Mouse (Mus musculus): ENCODE measurements at regions not wholly inside any gene's neighbourhood (a gene's known extent, or its start where the extent isn't known, plus 50 kb on each side); places are given as distances from the start of the nearest gene placed in this dataset.

GRCm38 (mm10) chr7:70178006-70178405, 188.5 kb downstream of the Nr2f2 start:
- in situ Hi-C loops (cut with MboI; ENCODE audit: low pct_ligation_motif_present, low pct_unique_long_range_greater_than_20kb, low sequenced_read_pairs) (no loop called here), dilution Hi-C loops (cut with MboI; ENCODE audit: extremely low pct_ligation_motif_present, extremely low pct_unique_long_range_greater_than_20kb, low sequenced_read_pairs) (no loop called here)
- Histone ChIP-seq H3K4me2 (ENCODE audit: insufficient read depth, low read depth, poor library complexity, severe bottlenecking) (no peak overlapping the region), H3K27me3 (replicated peaks) (no peaks in the 10 kb centered on the region), H3K4me3 (replicated peaks in 1 of 3; ENCODE audit: low read depth in 2 of 3, low read length in 2 of 3, poor library complexity in 1 of 3) (no peak overlapping the region), H3K9me3 (replicated peaks; ENCODE audit: low read length) (peaks cover 61% of the 10 kb centered on the region), H3K9ac (ENCODE audit: insufficient read depth, low read depth) (no peak overlapping the region), H3K4me1 (ENCODE audit: control insufficient read depth in 1 of 2, insufficient read depth in 2 of 2) (no peaks in the 10 kb centered on the region), H3K27ac (ENCODE audit: insufficient read depth, low read depth) (no peak overlapping the region), H3K79me2 (replicated peaks; ENCODE audit: control insufficient read depth, extremely low read depth, insufficient read depth, poor library complexity, severe bottlenecking) (no peaks in the 10 kb centered on the region), H3K36me3 (replicated peaks in 1 of 2; ENCODE audit: control insufficient read depth in 1 of 2, insufficient read depth in 1 of 2, low read length in 1 of 2) (no peaks in the 10 kb centered on the region)
- DNase-seq (ENCODE audit: extremely low read depth) = no peak
- TF ChIP-seq EP300 (IDR thresholded peaks at IDR 0.05; ENCODE audit: low read length) = no peak
- no peak for TF ChIP-seq USF1 (IDR thresholded peaks at IDR 0.05; ENCODE audit: low read depth, low read length)
- no peak for TF ChIP-seq E2F4 (IDR thresholded peaks at IDR 0.05; ENCODE audit: insufficient replicate concordance, low read depth, low read length)
- TF ChIP-seq TCF12 (IDR thresholded peaks at IDR 0.05; ENCODE audit: low read depth, low read length) = no peak
- TF ChIP-seq NELFE (IDR thresholded peaks at IDR 0.05; ENCODE audit: low read depth, low read length) = no peak
- no peak for TF ChIP-seq CTCF (conservative IDR thresholded peaks at IDR 0.05 in 1 of 2, IDR thresholded peaks at IDR 0.05 in 1 of 2; ENCODE audit: low read depth in 2 of 2, low read length in 2 of 2)
- TF ChIP-seq UBTF (IDR thresholded peaks at IDR 0.05; ENCODE audit: low read depth, low read length) = no peak
- TF ChIP-seq GABPA (IDR thresholded peaks at IDR 0.05; ENCODE audit: insufficient replicate concordance, low read depth, low read length) = no peak
- TF ChIP-seq ZKSCAN1 (IDR thresholded peaks at IDR 0.05; ENCODE audit: borderline replicate concordance, low read depth, low read length) = no peak
- TF ChIP-seq JUND (conservative IDR thresholded peaks at IDR 0.05; ENCODE audit: low read depth, low read length) = no peak
- TF ChIP-seq POLR2A (IDR thresholded peaks at IDR 0.05; ENCODE audit: low read depth, low read length) = no peak
- no peak for TF ChIP-seq JUN (IDR thresholded peaks at IDR 0.05; ENCODE audit: insufficient read depth, low read depth, low read length)
- no peak for TF ChIP-seq HCFC1 (IDR thresholded peaks at IDR 0.05; ENCODE audit: low read depth, low read length)
- TF ChIP-seq RCOR1 (conservative IDR thresholded peaks at IDR 0.05; ENCODE audit: low read depth, low read length) = no peak

GRCm38 (mm10) chr7:70176686-70177259, 189.8 kb downstream of the Nr2f2 start:
- in situ Hi-C loops (cut with MboI; ENCODE audit: low pct_ligation_motif_present, low pct_unique_long_range_greater_than_20kb, low sequenced_read_pairs) = no loop called here
- dilution Hi-C loops (cut with MboI; ENCODE audit: extremely low pct_ligation_motif_present, extremely low pct_unique_long_range_greater_than_20kb, low sequenced_read_pairs) = no loop called here

More at GRCm38 (mm10) chr7:70176686-70177259, 189.8 kb downstream of the Nr2f2 start:
- H3K9me3 ChIP-seq (replicated peaks; ENCODE audit: low read length) = peaks cover 55% of the 10 kb centered on the region
- H3K4me2 ChIP-seq (ENCODE audit: insufficient read depth, low read depth, poor library complexity, severe bottlenecking) = no peak overlapping the region
- no peak overlapping the region for H3K27ac ChIP-seq (ENCODE audit: insufficient read depth, low read depth)
- TF ChIP-seq ETS1 (conservative IDR thresholded peaks at IDR 0.05; ENCODE audit: low read depth, low read length) = no peak
- TF ChIP-seq RAD21 (IDR thresholded peaks at IDR 0.05; ENCODE audit: low read depth, low read length) = no peak
- no peak for TF ChIP-seq GABPA (IDR thresholded peaks at IDR 0.05; ENCODE audit: insufficient replicate concordance, low read depth, low read length)
- no peak for TF ChIP-seq RCOR1 (conservative IDR thresholded peaks at IDR 0.05; ENCODE audit: low read depth, low read length)
- no peak for TF ChIP-seq BHLHE40 (IDR thresholded peaks at IDR 0.05; ENCODE audit: low read depth, low read length)
- TF ChIP-seq ZC3H11A (IDR thresholded peaks at IDR 0.05; ENCODE audit: low read depth, low read length) = no peak
- no peak for TF ChIP-seq ZMIZ1 (IDR thresholded peaks at IDR 0.05; ENCODE audit: low read depth, low read length)
- no peak for TF ChIP-seq SMC3 (IDR thresholded peaks at IDR 0.05; ENCODE audit: low read depth, low read length)
- TF ChIP-seq E2F4 (IDR thresholded peaks at IDR 0.05; ENCODE audit: insufficient replicate concordance, low read depth, low read length) = no peak
- no peak for TF ChIP-seq TBP (conservative IDR thresholded peaks at IDR 0.05; ENCODE audit: low read depth, low read length)
- no peak for TF ChIP-seq JUND (conservative IDR thresholded peaks at IDR 0.05; ENCODE audit: low read depth, low read length)
- TF ChIP-seq UBTF (IDR thresholded peaks at IDR 0.05; ENCODE audit: low read depth, low read length) = no peak
- TF ChIP-seq CTCF (conservative IDR thresholded peaks at IDR 0.05 in 1 of 2, IDR thresholded peaks at IDR 0.05 in 1 of 2; ENCODE audit: low read depth in 2 of 2, low read length in 2 of 2) = no peak
- H3K27me3 ChIP-seq (replicated peaks) = no peaks in the 10 kb centered on the region
- no peaks in the 10 kb centered on the region for H3K4me1 ChIP-seq (ENCODE audit: control insufficient read depth in 1 of 2, insufficient read depth in 2 of 2)
- H3K4me3 ChIP-seq (replicated peaks in 1 of 3; ENCODE audit: low read depth in 2 of 3, low read length in 2 of 3, poor library complexity in 1 of 3) = no peak overlapping the region
- no peaks in the 10 kb centered on the region for H3K36me3 ChIP-seq (replicated peaks in 1 of 2; ENCODE audit: control insufficient read depth in 1 of 2, insufficient read depth in 1 of 2, low read length in 1 of 2)
- no peaks in the 10 kb centered on the region for H3K79me2 ChIP-seq (replicated peaks; ENCODE audit: control insufficient read depth, extremely low read depth, insufficient read depth, poor library complexity, severe bottlenecking)
- H3K9ac ChIP-seq (ENCODE audit: insufficient read depth, low read depth) = no peak overlapping the region
- DNase-seq (ENCODE audit: extremely low read depth) = no peak

Data from CH12.LX (cell line).